ENCODE assay signal across 8 mouse cellular contexts in the genomic region with DNA sequence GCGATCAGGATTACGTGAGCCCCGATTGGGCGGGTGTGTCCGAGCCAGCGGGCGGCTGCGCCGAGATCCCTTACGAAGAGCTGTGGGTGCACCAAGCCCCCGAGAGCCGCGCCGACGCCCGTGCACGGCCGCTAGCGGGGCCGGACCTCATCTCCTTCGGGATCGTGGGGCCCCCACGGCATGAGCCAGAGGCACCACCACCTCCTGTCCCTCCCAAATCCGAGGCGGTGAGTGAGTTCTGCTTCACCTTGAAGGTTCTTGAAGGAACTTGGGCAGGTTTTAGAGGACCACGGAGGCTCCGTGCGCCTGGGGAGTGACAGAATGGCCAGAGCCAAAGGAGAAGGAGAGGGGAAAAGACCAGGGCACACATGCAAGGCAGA. TPM values are rescaled to one million over a fixed set of nuclear protein-coding genes. Genes with fewer than 3 reads are reported as not detected.
DNase-seq lines count a peak whose midpoint lies in the region; ATAC-seq and TF ChIP-seq lines count a peak whose summit lies in the region.

No protein-coding gene starts in this region.

- H3K9me3 ChIP-seq in limb, embryonic 15.5 days, result no peaks in the 10 kb centered on the region
- H3K9me3 ChIP-seq in stomach, embryonic 15.5 days, result no peaks in the 10 kb centered on the region

- no peak for TF ChIP-seq POLR2A in spleen, adult 2 months (IDR thresholded peaks at IDR 0.05; ENCODE audit: low read depth, low read length)

- 5% methylated on average over 28 of the region's 28 CpGs for WGBS in spleen, adult 2 months
- WGBS in limb, embryonic 15.5 days, result under 1% methylated on average over 28 of the region's 28 CpGs
- WGBS in stomach, embryonic 15.5 days, result under 1% methylated on average over 28 of the region's 28 CpGs

- H3K27ac ChIP-seq in gastrocnemius, adult 2 months, result no peak overlapping the region
- no peak overlapping the region for H3K27ac ChIP-seq in spleen, adult 2 months (ENCODE audit: insufficient read depth, low read length)
- no peak overlapping the region for H3K27ac ChIP-seq in limb, embryonic 15.5 days
- no peak overlapping the region for H3K27ac ChIP-seq in stomach, embryonic 15.5 days

- no peak for TF ChIP-seq CTCF in gastrocnemius, adult 2 months (IDR thresholded peaks at IDR 0.05)
- TF ChIP-seq CTCF in spleen, adult 2 months (IDR thresholded peaks at IDR 0.05; ENCODE audit: extremely low read depth, insufficient read depth, insufficient read length, insufficient replicate concordance), result no peak

- H3K27me3 ChIP-seq in spleen, adult 2 months (ENCODE audit: control insufficient read depth, insufficient read depth, low read length), result peaks cover 8% of the 10 kb centered on the region
- peaks cover 71% of the 10 kb centered on the region for H3K27me3 ChIP-seq in limb, embryonic 15.5 days
- H3K27me3 ChIP-seq in stomach, embryonic 15.5 days (replicated peaks), result peaks cover 32% of the 10 kb centered on the region

- peaks cover 8% of the 10 kb centered on the region for H3K4me1 ChIP-seq in spleen, adult 2 months (ENCODE audit: control insufficient read depth, insufficient read depth, insufficient read length)
- peaks cover 28% of the 10 kb centered on the region for H3K4me1 ChIP-seq in limb, embryonic 15.5 days
- peaks cover 29% of the 10 kb centered on the region for H3K4me1 ChIP-seq in stomach, embryonic 15.5 days

- intact Hi-C loops in gastrocnemius, adult 2 months (cut with DNase I), result loop anchor here (10.0 kb wide), 1 partner anchor 290 kb away; no protein-coding TSS in a partner anchor

- peak overlapping the region; percentile 56 for H3K9ac ChIP-seq in limb, embryonic 15.5 days
- peak overlapping the region; percentile 30; the same call in 1 of the 2 replicates for H3K9ac ChIP-seq in stomach, embryonic 15.5 days

- peak overlapping the region; percentile 71 for H3K4me3 ChIP-seq in gastrocnemius, adult 2 months
- peak overlapping the region; percentile 43; the same call in 1 of the 2 replicates for H3K4me3 ChIP-seq in spleen, adult 2 months (ENCODE audit: extremely low read depth, insufficient read depth, insufficient read length)
- H3K4me3 ChIP-seq in limb, embryonic 15.5 days, result peak overlapping the region; percentile 58
- peak overlapping the region; percentile 56 for H3K4me3 ChIP-seq in stomach, embryonic 15.5 days (replicated peaks)

- peak overlapping the region; percentile 91 for H3K4me2 ChIP-seq in limb, embryonic 15.5 days
- H3K4me2 ChIP-seq in stomach, embryonic 15.5 days, result peak overlapping the region; percentile 94

- H3K36me3 ChIP-seq in spleen, adult 2 months (ENCODE audit: control insufficient read depth, insufficient read depth, low read length), result peaks cover 9% of the 10 kb centered on the region
- H3K36me3 ChIP-seq in limb, embryonic 15.5 days, result peaks cover 32% of the 10 kb centered on the region
- peaks cover 15% of the 10 kb centered on the region; the same call in 1 of the 2 replicates for H3K36me3 ChIP-seq in stomach, embryonic 15.5 days

- ATAC-seq in limb, embryonic 15.5 days (ENCODE audit: insufficient number of reproducible peaks, low FRiP score, low TSS enrichment, low read depth), result no peak
- no peak for ATAC-seq in stomach, embryonic 15.5 days (ENCODE audit: insufficient read depth, low FRiP score, low read depth)

- DNase-seq in gastrocnemius, adult 2 months, result no peak
- DNase-seq in gastrocnemius, postnatal 10 days, result no peak
- DNase-seq in spleen, adult 2 months (ENCODE audit: low read depth in 1 of 2, low spot score in 2 of 2), result no peak
- no peak for DNase-seq in spleen, adult 18-20 months
- no peak for DNase-seq in urinary bladder, postnatal 10 days (ENCODE audit: low spot score)
- no peak for DNase-seq in ovary, adult 18-20 months (ENCODE audit: low spot score)

RNA-seq across cellular contexts. Expression of a gene that starts 8.9 kb away (rescaled TPM):
- not detected for total RNA-seq in gastrocnemius, adult 2 months (2021)
- total RNA-seq in gastrocnemius, postnatal 10 days (2021), result not detected
- polyA plus RNA-seq in spleen, adult 2 months (2012; rRNA removed), result not detected in 2 replicates
- polyA plus RNA-seq in limb, embryonic 15.5 days (2015; fragmentation: Nextera tagmentation; extraction: Ambion mirVana), result not detected in 2 replicates
- polyA plus RNA-seq in stomach, embryonic 15.5 days (2015; fragmentation: Nextera tagmentation; extraction: Ambion mirVana), result not detected in 2 replicates

RNA-seq across cellular contexts. Expression of a gene that starts 9.8 kb away (rescaled TPM):
- total RNA-seq in gastrocnemius, adult 2 months (2021), result not detected
- under 1 TPM; 0.12 to 0.18 TPM for total RNA-seq in gastrocnemius, postnatal 10 days (2021)
- not detected in 2 replicates for polyA plus RNA-seq in spleen, adult 2 months (2012; rRNA removed)
- 0.36 and 0.41 TPM in 2 replicates for polyA plus RNA-seq in limb, embryonic 15.5 days (2015; fragmentation: Nextera tagmentation; extraction: Ambion mirVana)
- polyA plus RNA-seq in stomach, embryonic 15.5 days (2015; fragmentation: Nextera tagmentation; extraction: Ambion mirVana), result 0.30 and 0.59 TPM in 2 replicates

RNA-seq across cellular contexts. Expression of a gene that starts 40.2 kb away (rescaled TPM):
- 100 to 1,000 TPM; 261 to 470 TPM for total RNA-seq in gastrocnemius, adult 2 months (2021)
- total RNA-seq in gastrocnemius, postnatal 10 days (2021), result 100 to 1,000 TPM; 292 to 312 TPM
- polyA plus RNA-seq in spleen, adult 2 months (2012; rRNA removed), result 29.4 and 32.0 TPM in 2 replicates
- 130 and 140 TPM in 2 replicates for polyA plus RNA-seq in limb, embryonic 15.5 days (2015; fragmentation: Nextera tagmentation; extraction: Ambion mirVana)
- polyA plus RNA-seq in stomach, embryonic 15.5 days (2015; fragmentation: Nextera tagmentation; extraction: Ambion mirVana), result 142 and 153 TPM in 2 replicates

RNA-seq across cellular contexts. Expression of a gene that starts 40.3 kb away (rescaled TPM):
- 100 to 1,000 TPM; 340 to 569 TPM for total RNA-seq in gastrocnemius, adult 2 months (2021)
- 100 to 1,000 TPM; 239 to 273 TPM for total RNA-seq in gastrocnemius, postnatal 10 days (2021)
- 35.7 and 37.8 TPM in 2 replicates for polyA plus RNA-seq in spleen, adult 2 months (2012; rRNA removed)
- polyA plus RNA-seq in limb, embryonic 15.5 days (2015; fragmentation: Nextera tagmentation; extraction: Ambion mirVana), result 139 and 150 TPM in 2 replicates
- 156 and 196 TPM in 2 replicates for polyA plus RNA-seq in stomach, embryonic 15.5 days (2015; fragmentation: Nextera tagmentation; extraction: Ambion mirVana)

RNA-seq across cellular contexts. Expression of a gene that starts 41.3 kb away (rescaled TPM):
- 1 to 10 TPM; 1.7 to 2.0 TPM for total RNA-seq in gastrocnemius, adult 2 months (2021)
- total RNA-seq in gastrocnemius, postnatal 10 days (2021), result 10 to 100 TPM; 14.8 to 19.3 TPM
- polyA plus RNA-seq in spleen, adult 2 months (2012; rRNA removed), result 23.9 and 30.0 TPM in 2 replicates
- 212 and 224 TPM in 2 replicates for polyA plus RNA-seq in limb, embryonic 15.5 days (2015; fragmentation: Nextera tagmentation; extraction: Ambion mirVana)
- 240 and 284 TPM in 2 replicates for polyA plus RNA-seq in stomach, embryonic 15.5 days (2015; fragmentation: Nextera tagmentation; extraction: Ambion mirVana)
